Mouse (Mus musculus) pancreas, adult 10 weeks (tissue): ENCODE measurements around the gene Dcaf17. TPM values are rescaled to one million over a fixed set of nuclear protein-coding genes. Genes with fewer than 3 reads are reported as not detected.

Experiments used
- polyA plus RNA-seq: library from polyadenylated mRNA; stranded (reverse); fragments of 350-450 nt; fragmentation: Illumina TruSeq; extraction: RNeasy Lipid Tissue Mini Kit (QIAGEN cat#74804); gene quantifications from one replicate; pipeline ENCODE4 v1.2.3, GENCODE M21; 2015; ENCODE audit warnings: low read depth, low replicate concordance; ENCODE audit not compliant: insufficient read depth

The Dcaf17 gene
- 1.6 TPM for polyA plus RNA-seq

GRCm38 (mm10) chr2:71055300-71056114 lies at the start of gene Dcaf17, which contains the start of gene Mettl8:
Gene Dcaf17 (plus strand): TSS chr2:71055328.
Gene Mettl8 (minus strand): TSS chr2:71055583.

GRCm38 (mm10) chr2:71117797-71118708 lies 62.9 kb downstream of the Dcaf17 start, which contains the start of gene Cybrd1:
Gene Cybrd1 (plus strand): TSS chr2:71117923.

Other genes starting within 250 kb of the Dcaf17 start
- gene Tlk1, start 229.6 kb upstream of the Dcaf17 start, polyA plus RNA-seq, result 9.1 TPM
- gene Mettl8, start 255 bp downstream of the Dcaf17 start, polyA plus RNA-seq, result 3.0 TPM
- 2.5 TPM for gene Cybrd1, start 62.6 kb downstream of the Dcaf17 start, polyA plus RNA-seq
- gene Dync1i2, start 156.4 kb downstream of the Dcaf17 start, polyA plus RNA-seq, result 23.3 TPM